Mouse (Mus musculus) CH12.LX (cell line): ENCODE results near the gene Ggps1. TPM values are rescaled to one million over a fixed set of nuclear protein-coding genes. Genes with fewer than 3 reads are reported as not detected.

Experiments
- DNase-seq: peaks from one replicate; pipeline ENCODE4 v3.0.0-alpha.2; 2013; ENCODE audit errors: extremely low read depth
- H3K27ac ChIP-seq: 2 replicates; pipeline ENCODE4 v1.5.1; 2012; ENCODE audit warnings: low read depth, mild to moderate bottlenecking, control low read depth, moderate library complexity; ENCODE audit not compliant: insufficient read depth
- H3K27me3 ChIP-seq: replicated peaks from 2 replicates; pipeline ENCODE3; 2012; ENCODE audit warnings: inconsistent platforms
- H3K36me3 ChIP-seq, 2 experiments: replicated peaks in 1 of 2; 2 replicates each; pipeline versions ENCODE3 to v1.6.1; 2012; ENCODE audit warnings: inconsistent platforms in 1 of 2, low read length in 1 of 2, mild to moderate bottlenecking in 1 of 2, mixed read lengths in 1 of 2, moderate library complexity in 1 of 2; ENCODE audit not compliant: control insufficient read depth in 1 of 2, insufficient read depth in 1 of 2
- H3K4me1 ChIP-seq, 2 experiments: 2 replicates each; pipeline ENCODE4 v1.6.1; 2012; ENCODE audit warnings: inconsistent platforms in 1 of 2, moderate library complexity in 1 of 2; ENCODE audit not compliant: insufficient read depth in 2 of 2, control insufficient read depth in 1 of 2
- H3K4me2 ChIP-seq: 2 replicates; pipeline ENCODE4 v1.6.1; 2012; ENCODE audit warnings: low read depth, mild to moderate bottlenecking, control low read depth; ENCODE audit not compliant: poor library complexity, insufficient read depth, severe bottlenecking
- H3K4me3 ChIP-seq, 3 experiments: fragments of 150-350 bp in 1 of 3; sonication (generic) in 1 of 3; replicated peaks in 1 of 3; 2 replicates each; pipeline versions ENCODE3 to v1.5.1; 2011 to 2012; ENCODE audit warnings: low read depth in 2 of 3, low read length in 2 of 3, mild to moderate bottlenecking in 2 of 3, moderate library complexity in 2 of 3, control low read depth in 1 of 3, improper control_type of control experiment in 1 of 3, inconsistent platforms in 1 of 3, mixed read lengths in 1 of 3; ENCODE audit not compliant: poor library complexity in 1 of 3
- H3K79me2 ChIP-seq: replicated peaks from 2 replicates; pipeline ENCODE4 v1.6.1; 2012; ENCODE audit warnings: mild to moderate bottlenecking, moderate library complexity; ENCODE audit not compliant: control insufficient read depth, poor library complexity, insufficient read depth, severe bottlenecking; ENCODE audit errors: extremely low read depth
- H3K9ac ChIP-seq: 2 replicates; pipeline ENCODE4 v1.6.1; 2012; ENCODE audit warnings: low read depth, mild to moderate bottlenecking, control low read depth, moderate library complexity; ENCODE audit not compliant: insufficient read depth
- H3K9me3 ChIP-seq: replicated peaks from 2 replicates; pipeline ENCODE3; 2012; ENCODE audit warnings: low read length, inconsistent platforms, mixed read lengths
- CHD1 ChIP-seq: IDR thresholded peaks from 2 replicates; pipeline ENCODE4 v1.6.1; 2012; ENCODE audit warnings: low read depth, low read length, improper control_type of control experiment, inconsistent platforms
- CHD2 ChIP-seq: IDR thresholded peaks from 2 replicates; pipeline ENCODE4 v1.6.1; 2011; ENCODE audit warnings: low read length, improper control_type of control experiment
- CTCF ChIP-seq, 2 experiments: IDR thresholded peaks in 1 of 2; conservative IDR thresholded peaks in 1 of 2; 2 replicates each; pipeline ENCODE4 v1.5.1; 2011 to 2012; ENCODE audit warnings: low read depth in 2 of 2, low read length in 2 of 2, improper control_type of control experiment in 1 of 2, inconsistent platforms in 1 of 2, mild to moderate bottlenecking in 1 of 2, moderate library complexity in 1 of 2
- E2F4 ChIP-seq: IDR thresholded peaks from 2 replicates; pipeline ENCODE4 v1.6.1; 2011; ENCODE audit warnings: low read depth, low read length, improper control_type of control experiment; ENCODE audit not compliant: insufficient replicate concordance
- ELF1 ChIP-seq: IDR thresholded peaks from 2 replicates; pipeline ENCODE4 v1.6.1; 2014; ENCODE audit warnings: low read depth, mild to moderate bottlenecking, inconsistent platforms, low read length, improper control_type of control experiment
- GABPA ChIP-seq: IDR thresholded peaks from 2 replicates; pipeline ENCODE4 v1.6.1; 2012; ENCODE audit warnings: low read depth, low read length, improper control_type of control experiment, inconsistent platforms; ENCODE audit not compliant: insufficient replicate concordance
- HCFC1 ChIP-seq: IDR thresholded peaks from 2 replicates; pipeline ENCODE4 v1.6.1; 2012; ENCODE audit warnings: low read depth, mild to moderate bottlenecking, inconsistent platforms, low read length, improper control_type of control experiment
- IRF4 ChIP-seq: IDR thresholded peaks from 2 replicates; pipeline ENCODE4 v1.6.1; 2014; ENCODE audit warnings: low read depth, mild to moderate bottlenecking, inconsistent platforms, low read length, improper control_type of control experiment
- JUND ChIP-seq: conservative IDR thresholded peaks from 2 replicates; pipeline ENCODE4 v1.6.1; 2011; ENCODE audit warnings: low read depth, low read length, improper control_type of control experiment
- KAT2A ChIP-seq: IDR thresholded peaks from 2 replicates; pipeline ENCODE4 v1.6.1; 2012; ENCODE audit warnings: low read length, improper control_type of control experiment, inconsistent platforms; ENCODE audit not compliant: insufficient replicate concordance
- MAX ChIP-seq: IDR thresholded peaks from 2 replicates; pipeline ENCODE4 v1.6.1; 2011; ENCODE audit warnings: low read length, improper control_type of control experiment
- MEF2A ChIP-seq: IDR thresholded peaks from 2 replicates; pipeline ENCODE4 v1.6.1; 2014; ENCODE audit warnings: low read depth, mild to moderate bottlenecking, inconsistent platforms, low read length, improper control_type of control experiment, borderline replicate concordance
- MXI1 ChIP-seq: IDR thresholded peaks from 2 replicates; pipeline ENCODE4 v1.6.1; 2011; ENCODE audit warnings: mild to moderate bottlenecking, low read depth, low read length, improper control_type of control experiment
- MYC ChIP-seq: IDR thresholded peaks from 2 replicates; pipeline ENCODE4 v1.6.1; 2011; ENCODE audit warnings: low read depth, mild to moderate bottlenecking, improper control_type of control experiment, low read length
- NRF1 ChIP-seq: IDR thresholded peaks from 2 replicates; pipeline ENCODE4 v1.6.1; 2014; ENCODE audit warnings: low read depth, mild to moderate bottlenecking, inconsistent platforms, low read length, improper control_type of control experiment, moderate library complexity
- POLR2AphosphoS2 ChIP-seq: IDR thresholded peaks from 2 replicates; pipeline ENCODE4 v1.6.1; 2011; ENCODE audit warnings: low read depth, low read length, improper control_type of control experiment
- RCOR1 ChIP-seq: conservative IDR thresholded peaks from 2 replicates; pipeline ENCODE4 v1.6.1; 2012; ENCODE audit warnings: low read depth, mild to moderate bottlenecking, inconsistent platforms, low read length, improper control_type of control experiment
- SIN3A ChIP-seq: IDR thresholded peaks from 2 replicates; pipeline ENCODE4 v1.6.1; 2012; ENCODE audit warnings: low read length, improper control_type of control experiment, inconsistent platforms
- TBP ChIP-seq: conservative IDR thresholded peaks from 2 replicates; pipeline ENCODE4 v1.6.1; 2011; ENCODE audit warnings: low read depth, low read length, improper control_type of control experiment
- TCF12 ChIP-seq: IDR thresholded peaks from 2 replicates; pipeline ENCODE4 v1.6.1; 2014; ENCODE audit warnings: low read depth, mild to moderate bottlenecking, inconsistent platforms, low read length, improper control_type of control experiment
- USF1 ChIP-seq: IDR thresholded peaks from 2 replicates; pipeline ENCODE4 v1.6.1; 2014; ENCODE audit warnings: low read depth, mild to moderate bottlenecking, inconsistent platforms, low read length, improper control_type of control experiment
- USF2 ChIP-seq: conservative IDR thresholded peaks from 2 replicates; pipeline ENCODE4 v1.6.1; 2011; ENCODE audit warnings: low read depth, low read length, improper control_type of control experiment
- ZC3H11A ChIP-seq: IDR thresholded peaks from 2 replicates; pipeline ENCODE4 v1.6.1; 2012; ENCODE audit warnings: low read depth, mild to moderate bottlenecking, inconsistent platforms, low read length, improper control_type of control experiment
- ZKSCAN1 ChIP-seq: IDR thresholded peaks from 2 replicates; pipeline ENCODE4 v1.6.1; 2012; ENCODE audit warnings: low read depth, inconsistent platforms, low read length, improper control_type of control experiment, borderline replicate concordance
- ZMIZ1 ChIP-seq: IDR thresholded peaks from 2 replicates; pipeline ENCODE4 v1.6.1; 2012; ENCODE audit warnings: low read depth, mild to moderate bottlenecking, inconsistent platforms, low read length, improper control_type of control experiment
- ZNF384 ChIP-seq: IDR thresholded peaks from 2 replicates; pipeline ENCODE4 v1.6.1; 2012; ENCODE audit warnings: low read depth, low read length, improper control_type of control experiment, inconsistent platforms
- dilution Hi-C: fragments of 300-500 bp; cut with MboI; formaldehyde crosslinking; loops from 2 replicates; pipeline ENCODE4 v1.14.3; 2020; ENCODE audit warnings: low sequenced_read_pairs; ENCODE audit not compliant: extremely low pct_unique_long_range_greater_than_20kb, extremely low pct_ligation_motif_present
- in situ Hi-C: fragments of 300-500 bp; cut with MboI; formaldehyde crosslinking; loops from 3 replicates; pipeline ENCODE4 v1.14.3; 2019; ENCODE audit warnings: low sequenced_read_pairs, low pct_ligation_motif_present, low pct_unique_long_range_greater_than_20kb, mixed read lengths
- polyA plus RNA-seq: library from polyadenylated mRNA; unstranded; fragments of >175 nt; gene quantifications from 2 replicates; pipeline ENCODE4 v1.2.1, GENCODE M21; 2012; ENCODE audit warnings: low read depth; ENCODE audit not compliant: insufficient read length
- total RNA-seq, 2 experiments: library from RNA; depleted of rRNA; stranded (reverse); fragments of 300-350 nt in 1 of 2; fragments of >200 nt in 1 of 2; gene quantifications; 2 replicates each; pipeline ENCODE4 v1.2.3; 2012 to 2014

The Ggps1 gene
- total and polyA plus RNA-seq, 3 experiments, result 21.6 to 48.7 (median 38.0) TPM

DNA sequence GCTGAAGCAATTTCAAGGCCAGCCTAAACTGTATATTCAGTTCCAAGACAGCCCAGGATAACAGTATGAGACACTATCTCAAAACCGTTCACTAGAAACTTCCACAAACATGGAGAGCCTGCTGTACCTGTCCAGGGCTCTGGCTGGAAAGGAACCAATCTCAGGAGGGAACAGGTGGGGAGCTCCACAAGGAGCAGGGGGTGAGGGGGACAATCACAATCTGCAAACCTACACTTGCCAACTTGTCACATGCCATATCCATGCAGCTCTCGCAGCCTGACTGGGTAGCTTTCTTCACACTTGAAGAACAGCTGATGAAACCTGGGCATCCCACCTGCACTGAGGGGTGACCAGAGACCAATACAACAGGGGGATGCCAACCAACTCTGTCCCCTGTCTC is 49.3 kb downstream of the Ggps1 start:
- Histone ChIP-seq H3K27me3 (no peaks in the 10 kb centered on the region), H3K9me3 (no peaks in the 10 kb centered on the region), H3K36me3 (peaks cover 56 to 86% of the 10 kb centered on the region in 2 experiments), H3K9ac (no peak overlapping the region), H3K27ac (no peak overlapping the region), H3K4me1 (peaks cover 3 to 9% of the 10 kb centered on the region in 2 experiments; a peak in 2 of 4 replicates), H3K4me2 (no peak overlapping the region), H3K79me2 (no peaks in the 10 kb centered on the region; the same call in 1 of the 2 replicates), H3K4me3 (no peak overlapping the region)
- DNase-seq, result no peak
- dilution Hi-C loops (no loop called here), in situ Hi-C loops (no loop called here)
- no peak for TF ChIP-seq MEF2A
- no peak for TF ChIP-seq MYC
- no peak for TF ChIP-seq SIN3A
- no peak for TF ChIP-seq RCOR1
- TF ChIP-seq IRF4, result no peak
- TF ChIP-seq CHD1, result no peak
- no peak for TF ChIP-seq GABPA
- no peak for TF ChIP-seq TBP
- no peak for TF ChIP-seq MXI1
- no peak for TF ChIP-seq NRF1
- no peak for TF ChIP-seq POLR2AphosphoS2
- no peak for TF ChIP-seq ZKSCAN1
- TF ChIP-seq ZC3H11A, result no peak
- TF ChIP-seq ELF1, result no peak
- no peak for TF ChIP-seq KAT2A
- TF ChIP-seq MAX, result no peak
- no peak for TF ChIP-seq JUND
- no peak for TF ChIP-seq CHD2
- no peak for TF ChIP-seq USF2

- H3K27me3 ChIP-seq, result no peaks in the 10 kb centered on the region
- no peak overlapping the region for H3K27ac ChIP-seq
- no peak for DNase-seq
- H3K4me3 ChIP-seq, result no peak overlapping the region
- dilution Hi-C loops, result no loop called here
- no peaks in the 10 kb centered on the region; the same call in 1 of the 2 replicates for H3K79me2 ChIP-seq
- H3K9ac ChIP-seq, result no peak overlapping the region
- no peaks in the 10 kb centered on the region for H3K9me3 ChIP-seq
- no peak overlapping the region for H3K4me2 ChIP-seq
- TF ChIP-seq ZMIZ1 (no peak), CTCF (conservative IDR thresholded peaks at IDR 0.05 in 1 of 2, IDR thresholded peaks at IDR 0.05 in 1 of 2; ENCODE audit: low read depth in 2 of 2, low read length in 2 of 2) (no peak), MEF2A (no peak), MXI1 (no peak), ZNF384 (no peak), ZKSCAN1 (no peak), USF1 (no peak), TCF12 (no peak), RCOR1 (no peak), MYC (no peak), NRF1 (no peak), MAX (no peak), HCFC1 (no peak), KAT2A (no peak), GABPA (no peak), E2F4 (no peak)
- in situ Hi-C loops, result no loop called here
- H3K36me3 ChIP-seq, result peaks cover 52 to 85% of the 10 kb centered on the region in 2 experiments
- H3K4me1 ChIP-seq, result peaks cover 3 to 9% of the 10 kb centered on the region in 2 experiments; a peak in 2 of 4 replicates
These were observed 51.8 kb downstream of the Ggps1 start for GRCm38 (mm10) chr13:14011454-14011995.
